Mouse (Mus musculus) small intestine, adult 2 months (tissue): ENCODE measurements around the gene A230072I06Rik.

Experiments
- CTCF ChIP-seq: fragments of 200-500 bp; IDR thresholded peaks from 2 replicates; pipeline ENCODE4 v1.5.1; 2012; ENCODE audit warnings: low read depth, mild to moderate bottlenecking, control low read depth, inconsistent platforms, low read length, moderate library complexity, mixed read lengths; ENCODE audit not compliant: insufficient replicate concordance, insufficient read length; ENCODE audit errors: extremely low read depth
- POLR2A ChIP-seq: fragments of 200-500 bp; IDR thresholded peaks from 2 replicates; pipeline ENCODE4 v1.6.1; 2012; ENCODE audit warnings: low read depth, mild to moderate bottlenecking, control low read depth, inconsistent platforms, low read length, moderate library complexity

- TF ChIP-seq POLR2A (no peak), CTCF (no peak)
These were observed 34.9 kb upstream of the A230072I06Rik start for GRCm38 (mm10) chr8:12243746-12244145.
